ENCODE assay signal across 27 mouse cellular contexts in the genomic region with DNA sequence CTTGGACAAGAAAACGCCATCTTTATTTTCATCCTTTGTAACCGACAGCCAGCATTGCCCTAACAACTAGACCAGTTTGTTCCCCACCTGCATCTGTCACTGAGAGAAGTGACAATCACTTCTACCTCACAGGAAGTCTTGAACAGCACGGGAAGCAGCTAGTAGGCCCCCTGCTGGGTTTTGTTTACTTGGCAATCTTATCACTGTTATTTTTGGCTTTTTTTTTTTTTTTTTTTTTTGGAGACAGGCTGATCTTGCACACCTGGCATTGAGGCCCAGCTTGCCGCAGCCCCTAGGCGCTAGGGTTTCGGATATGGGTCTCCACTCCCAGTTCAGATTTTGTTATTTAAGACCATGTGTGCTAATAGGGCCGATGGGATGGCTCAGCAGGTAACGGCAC. TPM values are rescaled to one million over a fixed set of nuclear protein-coding genes. Genes with fewer than 3 reads are reported as not detected.
A peak's percentile ranks its signal among the peaks of the same experiment; 100 is the strongest.
DNase-seq lines count a peak whose midpoint lies in the region; ATAC-seq and TF ChIP-seq lines count a peak whose summit lies in the region.
"Had no signal": no experiment of that assay in that cellular context is flagged by ENCODE, and none has a peak within 500 bp of the region (broad histone marks: within the 10 kb centered on the region; RNA-seq: fewer than 3 reads in every experiment).

No protein-coding gene starts in this region.

- no peak overlapping the region for H3K9ac ChIP-seq in stomach, postnatal 0 days (ENCODE audit: low read length)
- no peak overlapping the region for H3K9ac ChIP-seq in midbrain, embryonic 14.5 days (replicated peaks; ENCODE audit: low read length)
- H3K9ac ChIP-seq: embryonic facial prominence, embryonic 12.5 days; forebrain, embryonic 12.5 days; heart, embryonic 12.5 days; neural tube, embryonic 15.5 days had no signal

- H3K36me3 ChIP-seq in stomach, postnatal 0 days (ENCODE audit: control insufficient read depth, insufficient read depth, low read length): no peaks in the 10 kb centered on the region
- no peaks in the 10 kb centered on the region for H3K36me3 ChIP-seq in midbrain, embryonic 14.5 days (ENCODE audit: control insufficient read depth, insufficient read depth, low read length)
- H3K36me3 ChIP-seq: embryonic facial prominence, embryonic 12.5 days; forebrain, embryonic 12.5 days; heart, embryonic 12.5 days; hindbrain, embryonic 10.5 days; neural tube, embryonic 15.5 days had no signal

- H3K4me2 ChIP-seq in stomach, postnatal 0 days (replicated peaks; ENCODE audit: low read depth): no peak overlapping the region
- H3K4me2 ChIP-seq in midbrain, embryonic 14.5 days (ENCODE audit: low read length): no peak overlapping the region
- H3K4me2 ChIP-seq: embryonic facial prominence, embryonic 12.5 days; forebrain, embryonic 12.5 days; heart, embryonic 12.5 days; neural tube, embryonic 15.5 days had no signal

- no peak for ATAC-seq in stomach, postnatal 0 days (ENCODE audit: low FRiP score, low TSS enrichment)
- ATAC-seq in midbrain, embryonic 14.5 days (ENCODE audit: low FRiP score, low TSS enrichment): no peak
- ATAC-seq: activated CD4-positive, CD25-positive, alpha-beta regulatory T cell, adult 4 months; hindbrain, embryonic 16.5 days; intestine, postnatal 0 days; midbrain, embryonic 16.5 days; Patski had no signal

- no peak overlapping the region for H3K27ac ChIP-seq in stomach, postnatal 0 days (replicated peaks)
- H3K27ac ChIP-seq in midbrain, embryonic 14.5 days (replicated peaks; ENCODE audit: low read depth, low read length): no peak overlapping the region
- H3K27ac ChIP-seq: embryonic facial prominence, embryonic 12.5 days; forebrain, embryonic 12.5 days; hindbrain, embryonic 10.5 days; left cerebral cortex, adult 2 months; macrophage; neural tube, embryonic 15.5 days had no signal

- WGBS in stomach, postnatal 0 days: 70% methylated on average over 8 of the region's 8 CpGs
- 79% methylated on average over 8 of the region's 8 CpGs for WGBS in midbrain, embryonic 14.5 days

- H3K27me3 ChIP-seq in stomach, postnatal 0 days (ENCODE audit: control insufficient read depth, insufficient read depth, low read length): no peaks in the 10 kb centered on the region
- H3K27me3 ChIP-seq in midbrain, embryonic 14.5 days (ENCODE audit: control insufficient read depth, insufficient read depth, low read length): no peaks in the 10 kb centered on the region
- H3K27me3 ChIP-seq: embryonic facial prominence, embryonic 12.5 days; heart, embryonic 12.5 days; neural tube, embryonic 15.5 days; Patski had no signal

- H3K4me1 ChIP-seq in stomach, postnatal 0 days (replicated peaks; ENCODE audit: control insufficient read depth, insufficient read depth): peaks cover 27% of the 10 kb centered on the region
- H3K4me1 ChIP-seq in midbrain, embryonic 14.5 days (ENCODE audit: control insufficient read depth, insufficient read depth, low read length): peaks cover 10% of the 10 kb centered on the region

- no peak overlapping the region for H3K4me3 ChIP-seq in stomach, postnatal 0 days (ENCODE audit: low read depth, low read length)
- H3K4me3 ChIP-seq in midbrain, embryonic 14.5 days (replicated peaks; ENCODE audit: low read depth, low read length): no peak overlapping the region
- H3K4me3 ChIP-seq: embryonic facial prominence, embryonic 12.5 days; erythroblast, embryonic 14.5 days; forebrain, embryonic 12.5 days; heart, embryonic 12.5 days; hindbrain, embryonic 10.5 days; left cerebral cortex, adult 2 months; myocyte; neural tube, embryonic 15.5 days had no signal

- H3K9me3 ChIP-seq in stomach, postnatal 0 days (ENCODE audit: control insufficient read depth, low read length): no peaks in the 10 kb centered on the region
- H3K9me3 ChIP-seq in midbrain, embryonic 14.5 days (ENCODE audit: control insufficient read depth, low read length): no peaks in the 10 kb centered on the region
- H3K9me3 ChIP-seq: embryonic facial prominence, embryonic 12.5 days; forebrain, embryonic 12.5 days; heart, embryonic 12.5 days; hindbrain, embryonic 10.5 days; neural tube, embryonic 15.5 days had no signal

- no peak for TF ChIP-seq CTCF in stomach, postnatal 0 days (IDR thresholded peaks at IDR 0.05; ENCODE audit: low read depth)

- TF ChIP-seq EP300 in stomach, postnatal 0 days (optimal IDR thresholded peaks at IDR 0.05): no peak

- peak; percentile 86 for DNase-seq in heart, adult 11 months
- no peak for DNase-seq in heart, adult 9 months (ENCODE audit: low spot score in 2 of 2)
- DNase-seq in R1 (ENCODE audit: low read depth, low spot score): peak; percentile 27
- DNase-seq in thymus, postnatal 0 days (ENCODE audit: low spot score): peak; percentile 83
- no peak for DNase-seq in stomach, postnatal 0 days (ENCODE audit: low spot score)
- no peak for DNase-seq in urinary bladder, postnatal 36 days (ENCODE audit: low spot score in 2 of 2)
- DNase-seq in midbrain, embryonic 14.5 days: no peak
- DNase-seq: adrenal gland, postnatal 10 days; cerebellum, adult 2 months; cerebellum, postnatal 25 days; heart, postnatal 10 days; kidney, postnatal 25 days; left cerebral cortex, postnatal 4 days had no signal

RNA-seq across cellular contexts. Expression of a gene that starts 32.5 kb away (rescaled TPM):
- 4.2 and 4.5 TPM in 2 replicates for polyA plus RNA-seq in thymus, postnatal 0 days (2015; fragmentation: Nextera tagmentation; extraction: Ambion mirVana)
- polyA plus RNA-seq in stomach, postnatal 0 days (2015; fragmentation: Nextera tagmentation; extraction: Ambion mirVana): 3.2 and 3.3 TPM in 2 replicates
- polyA plus RNA-seq in midbrain, embryonic 14.5 days (2014; fragmentation: Nextera tagmentation; extraction: Ambion mirVana): 0.57 and 1.2 TPM in 2 replicates
- polyA plus RNA-seq: erythroblast, embryonic 14.5 days had no signal

Comparison
In these comparisons a context has a peak if more than half of its experiments do, and no peak if none do; other contexts are left out.
1. DNase-seq: peak in heart, adult 11 months (single experiment), R1 (single experiment) and thymus, postnatal 0 days (single experiment); none in heart, adult 9 months (0 of 2), stomach, postnatal 0 days (single experiment), urinary bladder, postnatal 36 days (0 of 2) and midbrain, embryonic 14.5 days (single experiment).